Mouse (Mus musculus) left cerebral cortex, postnatal 10 days (tissue): Measurements from ENCODE around the gene Adprhl2. TPM values are rescaled to one million over a fixed set of nuclear protein-coding genes. Genes with fewer than 3 reads are reported as not detected.
A peak's percentile ranks its signal among the peaks of the same experiment; 100 is the strongest.

Experiments
- DNase-seq, 2 experiments: peaks; one replicate each; pipeline ENCODE4 v3.0.0; 2021 to 2022; ENCODE audit warnings: low spot score in 2 of 2, mixed read lengths in 1 of 2; ENCODE audit errors: extremely low spot score in 1 of 2
- intact Hi-C: fragments of 180-260 bp; cut with DNase I; formaldehyde crosslinking; loops from one replicate; pipeline ENCODE4 v1.15.1; 2025
- total RNA-seq, 2 experiments: library from RNA; stranded (reverse); gene quantifications; 2 replicates each; pipeline ENCODE4 v1.2.3; 2021

The Adprhl2 gene
- 10 to 100 TPM; 25.1 to 29.6 TPM for total RNA-seq

GRCm38 (mm10) chr4:126321111-126321853 lies at the start of gene Adprhl2:
Adprhl2 (minus strand) TSS chr4:126321703.
- intact Hi-C loops = no loop called here

GRCm38 (mm10) chr4:126360069-126360468 lies 38.6 kb upstream of the Adprhl2 start:
- no peak for DNase-seq
- intact Hi-C loops = no loop called here

More at GRCm38 (mm10) chr4:126321111-126321853, at the start of gene Adprhl2:
- DNase-seq = peak; percentile 97 to 99

GRCm38 (mm10) chr4:126343451-126343850 lies 21.9 kb upstream of the Adprhl2 start:
- DNase-seq = no peak
- intact Hi-C loops = no loop called here

GRCm38 (mm10) chr4:126339461-126339860 lies 18.0 kb upstream of the Adprhl2 start:
- intact Hi-C loops = no loop called here

GRCm38 (mm10) chr4:126332358-126332757 lies 10.9 kb upstream of the Adprhl2 start:
- intact Hi-C loops = no loop called here
- peak in 1 of 2 experiments; percentile 32 for DNase-seq

More at GRCm38 (mm10) chr4:126339461-126339860, 18.0 kb upstream of the Adprhl2 start:
- DNase-seq = no peak

GRCm38 (mm10) chr4:126331751-126332150 lies 10.2 kb upstream of the Adprhl2 start:
- intact Hi-C loops = no loop called here

GRCm38 (mm10) chr4:126330295-126330694 lies 8.8 kb upstream of the Adprhl2 start:
- intact Hi-C loops = no loop called here
- no peak for DNase-seq

More at GRCm38 (mm10) chr4:126331751-126332150, 10.2 kb upstream of the Adprhl2 start:
- no peak for DNase-seq

GRCm38 (mm10) chr4:126326036-126326435 lies 4.5 kb upstream of the Adprhl2 start:
- intact Hi-C loops = no loop called here
- no peak for DNase-seq

- intact Hi-C loops = no loop called here
- peak in 1 of 2 experiments; percentile 47 for DNase-seq
These were observed 3.9 kb upstream of the Adprhl2 start, which contains the start of gene Tekt2 for GRCm38 (mm10) chr4:126325281-126325861. Tekt2 (minus strand) TSS chr4:126325688.

GRCm38 (mm10) chr4:126324861-126325260 lies 3.4 kb upstream of the Adprhl2 start:
- DNase-seq = peak in 1 of 2 experiments; percentile 25
- intact Hi-C loops = no loop called here

GRCm38 (mm10) chr4:126322646-126323045 lies 1.1 kb upstream of the Adprhl2 start:
- no peak for DNase-seq

GRCm38 (mm10) chr4:126321854-126322511 lies 480 bp upstream of the Adprhl2 start:
- no peak for DNase-seq

More at GRCm38 (mm10) chr4:126322646-126323045, 1.1 kb upstream of the Adprhl2 start:
- intact Hi-C loops = no loop called here

GRCm38 (mm10) chr4:126319806-126320205 lies 1.7 kb downstream of the Adprhl2 start:
- intact Hi-C loops = loop anchor here (5.0 kb wide), 1 partner anchor 93 kb away; no protein-coding TSS in a partner anchor

More at GRCm38 (mm10) chr4:126321854-126322511, 480 bp upstream of the Adprhl2 start:
- intact Hi-C loops = no loop called here

GRCm38 (mm10) chr4:126316443-126317040 lies 5.0 kb downstream of the Adprhl2 start:
- intact Hi-C loops = loop anchor here (5.0 kb wide), 1 partner anchor 89 kb away; no protein-coding TSS in a partner anchor
- peak in 1 of 2 experiments; percentile 33 for DNase-seq

More at GRCm38 (mm10) chr4:126319806-126320205, 1.7 kb downstream of the Adprhl2 start:
- DNase-seq = no peak

- intact Hi-C loops = loop anchor here (5.0 kb wide), 1 partner anchor 89 kb away; no protein-coding TSS in a partner anchor
These were observed 5.6 kb downstream of the Adprhl2 start for GRCm38 (mm10) chr4:126315931-126316330.

GRCm38 (mm10) chr4:126314393-126314792 lies 7.1 kb downstream of the Adprhl2 start:
- intact Hi-C loops = loop anchor here (5.0 kb wide), 1 partner anchor 37 kb away; no protein-coding TSS in a partner anchor
- no peak for DNase-seq

More at GRCm38 (mm10) chr4:126315931-126316330, 5.6 kb downstream of the Adprhl2 start:
- peak in 1 of 2 experiments; percentile 77 for DNase-seq

GRCm38 (mm10) chr4:126313202-126313601 lies 8.3 kb downstream of the Adprhl2 start:
- no peak for DNase-seq
- intact Hi-C loops = loop anchor here (5.0 kb wide), 1 partner anchor 36 kb away; no protein-coding TSS in a partner anchor

GRCm38 (mm10) chr4:126311566-126312200 lies 9.8 kb downstream of the Adprhl2 start:
- no peak for DNase-seq
- intact Hi-C loops = loop anchor here (5.0 kb wide), 1 partner anchor 34 kb away; no protein-coding TSS in a partner anchor
